Mouse (Mus musculus): ENCODE data around the gene Ncln.

GRCm38 (mm10) chr10:81460951-81461350, 35.2 kb downstream of the Ncln start:
- no peak for TF ChIP-seq CTCF (IDR thresholded peaks at IDR 0.05; ENCODE audit: low read depth, low read length)
- no peak for TF ChIP-seq TAL1 (conservative IDR thresholded peaks at IDR 0.05; ENCODE audit: low read depth, low read length)
- TF ChIP-seq GATA1 (IDR thresholded peaks at IDR 0.05; ENCODE audit: borderline replicate concordance, low read length), result no peak
- TF ChIP-seq POLR2AphosphoS5 (IDR thresholded peaks at IDR 0.05; ENCODE audit: insufficient replicate concordance, low read depth, low read length), result no peak
- no peak for TF ChIP-seq GATA2 (IDR thresholded peaks at IDR 0.05; ENCODE audit: borderline replicate concordance, low read depth, low read length)
